Mouse (Mus musculus): Measurements from ENCODE around the gene Upb1.
A peak's percentile ranks its signal among the peaks of the same experiment; 100 is the strongest.
"Not testable (repeated sequence)": the region's sequence is repeated elsewhere in the genome, so short reads cannot be mapped to it uniquely, and the experiment has no call there.

Upb1 gene

GRCm38 (mm10) chr10:75400958-75401357 lies at the start of gene Upb1:
Gene Upb1 (plus strand): TSS chr10:75401115.
- DNase-seq = no peak

- DNase-seq = no peak
Measured at GRCm38 (mm10) chr10:75352541-75352940, 48.4 kb upstream of the Upb1 start.

- DNase-seq = not testable (repeated sequence)
Measured at GRCm38 (mm10) chr10:75353838-75354241, 47.1 kb upstream of the Upb1 start.

- no peak for DNase-seq
Measured at GRCm38 (mm10) chr10:75355341-75355740, 45.6 kb upstream of the Upb1 start.

GRCm38 (mm10) chr10:75364214-75364690 lies 36.7 kb upstream of the Upb1 start:
- DNase-seq = not testable (repeated sequence)

- no peak for DNase-seq
Measured at GRCm38 (mm10) chr10:75364796-75365195, 36.1 kb upstream of the Upb1 start.

- peak; percentile 43 for DNase-seq
Measured at GRCm38 (mm10) chr10:75365231-75365633, 35.7 kb upstream of the Upb1 start.

GRCm38 (mm10) chr10:75373655-75374351 lies 27.1 kb upstream of the Upb1 start:
- not testable (repeated sequence) for DNase-seq

GRCm38 (mm10) chr10:75378688-75379087 lies 22.2 kb upstream of the Upb1 start:
- no peak for DNase-seq

- no peak for DNase-seq
Measured at GRCm38 (mm10) chr10:75390156-75390555, 10.8 kb upstream of the Upb1 start.

GRCm38 (mm10) chr10:75390832-75391231 lies 10.1 kb upstream of the Upb1 start:
- no peak for DNase-seq

GRCm38 (mm10) chr10:75394796-75395195 lies 6.1 kb upstream of the Upb1 start:
- DNase-seq = no peak

- no peak for DNase-seq
Measured at GRCm38 (mm10) chr10:75396966-75397365, 3.9 kb upstream of the Upb1 start.

- DNase-seq = no peak
Measured at GRCm38 (mm10) chr10:75405916-75406315, 5.0 kb downstream of the Upb1 start.

GRCm38 (mm10) chr10:75406755-75407154 lies 5.8 kb downstream of the Upb1 start:
- no peak for DNase-seq

GRCm38 (mm10) chr10:75407741-75408140 lies 6.8 kb downstream of the Upb1 start:
- DNase-seq = no peak

- peak; percentile 16 for DNase-seq
Measured at GRCm38 (mm10) chr10:75411343-75412113, 10.6 kb downstream of the Upb1 start.

GRCm38 (mm10) chr10:75412114-75413103 lies 11.5 kb downstream of the Upb1 start:
- no peak for DNase-seq

- no peak for DNase-seq
Measured at GRCm38 (mm10) chr10:75414925-75415324, 14.0 kb downstream of the Upb1 start.

GRCm38 (mm10) chr10:75417363-75418042 lies 16.6 kb downstream of the Upb1 start:
- DNase-seq = no peak

GRCm38 (mm10) chr10:75418747-75419146 lies 17.8 kb downstream of the Upb1 start:
- no peak for DNase-seq

GRCm38 (mm10) chr10:75424498-75424901 lies 23.6 kb downstream of the Upb1 start:
- no peak for DNase-seq

All from thymus, postnatal 14 days (tissue).